Comparison of ENCODE assay signal across 9 mouse cellular contexts in genomic region chr15:83432231-83433031, GRCm38 (mm10). TPM values are rescaled to one million over a fixed set of nuclear protein-coding genes. Genes with fewer than 3 reads are reported as not detected.
DNase-seq lines count a peak whose midpoint lies in the region; ATAC-seq and TF ChIP-seq lines count a peak whose summit lies in the region.
"Had no signal": no experiment of that assay in that cellular context is flagged by ENCODE, and none has a peak within 500 bp of the region (broad histone marks: within the 10 kb centered on the region; RNA-seq: fewer than 3 reads in every experiment).

No protein-coding gene starts in this region.

- H3K4me2 ChIP-seq in forebrain, embryonic 11.5 days (ENCODE audit: low read depth, low read length, severe bottlenecking): no peak overlapping the region
- H3K4me2 ChIP-seq: midbrain, embryonic 12.5 days had no signal

- 12% methylated on average over 15 of the region's 15 CpGs for WGBS in macrophage (ENCODE audit: missing documents)
- WGBS in forebrain, embryonic 11.5 days: 74% methylated on average over 15 of the region's 15 CpGs

- H3K4me3 ChIP-seq in ES-E14 (ENCODE audit: insufficient read depth in 1 of 2, low read depth in 1 of 2, low read length in 2 of 2, poor library complexity in 1 of 2, severe bottlenecking in 1 of 2): peak overlapping the region; percentile 10 to 22; a peak in 3 of 4 replicates
- H3K4me3 ChIP-seq in macrophage (ENCODE audit: inconsistent target): peak overlapping the region; percentile 16; the same call in 1 of the 2 replicates
- H3K4me3 ChIP-seq in forebrain, embryonic 11.5 days (ENCODE audit: low read depth, low read length): no peak overlapping the region
- H3K4me3 ChIP-seq: midbrain, embryonic 12.5 days had no signal

- H3K79me2 ChIP-seq in macrophage (ENCODE audit: inconsistent target): peaks cover 93% of the 10 kb centered on the region

- peak overlapping the region; percentile 27; the same call in 1 of the 2 replicates for H3K27ac ChIP-seq in ES-E14 (ENCODE audit: insufficient read depth, low read depth, low read length, poor library complexity, severe bottlenecking)
- peak overlapping the region; percentile 90 for H3K27ac ChIP-seq in macrophage
- H3K27ac ChIP-seq in forebrain, embryonic 11.5 days (ENCODE audit: low read depth, low read length): no peak overlapping the region
- H3K27ac ChIP-seq: midbrain, embryonic 12.5 days had no signal

- H3K9ac ChIP-seq in ES-E14 (ENCODE audit: insufficient read depth, low read depth, low read length, poor library complexity, severe bottlenecking): 0 out of 2 replicates have a peak overlapping the region, but pooled peaks have one; percentile 14
- no peak overlapping the region for H3K9ac ChIP-seq in forebrain, embryonic 11.5 days (ENCODE audit: low read length)
- H3K9ac ChIP-seq: midbrain, embryonic 12.5 days had no signal

- H3K4me1 ChIP-seq in ES-E14 (ENCODE audit: control insufficient read depth in 2 of 2, insufficient read depth in 2 of 2, low read length in 2 of 2, poor library complexity in 1 of 2): peaks cover 4 to 11% of the 10 kb centered on the region in 2 experiments; a peak in 3 of 4 replicates
- H3K4me1 ChIP-seq in forebrain, embryonic 11.5 days (replicated peaks; ENCODE audit: control insufficient read depth, insufficient read depth, low read length): no peaks in the 10 kb centered on the region

- no peak for DNase-seq in ES-E14 (ENCODE audit: low read depth, low spot score)
- DNase-seq in adrenal gland, postnatal 36 days: peak; percentile 67 to 71
- peak; percentile 77 to 82 for DNase-seq in heart, adult 9 months (ENCODE audit: low spot score in 2 of 2)
- peak; percentile 60 for DNase-seq in kidney, postnatal 10 days
- no peak for DNase-seq in forebrain, embryonic 11.5 days (ENCODE audit: low spot score)
- DNase-seq in cerebellum, adult 9-11 months: no peak
- no peak for DNase-seq in cerebellum, adult 11 months

- H3K27me3 ChIP-seq in forebrain, embryonic 11.5 days (ENCODE audit: control insufficient read depth, insufficient read depth, low read length): no peaks in the 10 kb centered on the region
- H3K27me3 ChIP-seq: midbrain, embryonic 12.5 days had no signal

- in situ Hi-C loops in ES-E14 (cut with MboI; ENCODE audit: low sequenced_read_pairs in 2 of 2, unreplicated experiment in 2 of 2): no loop called here

- H3K36me3 ChIP-seq in ES-E14 (ENCODE audit: control insufficient read depth, insufficient read depth, low read length, poor library complexity, severe bottlenecking): no peaks in the 10 kb centered on the region
- no peaks in the 10 kb centered on the region for H3K36me3 ChIP-seq in macrophage (ENCODE audit: inconsistent target)
- no peaks in the 10 kb centered on the region for H3K36me3 ChIP-seq in forebrain, embryonic 11.5 days (ENCODE audit: control insufficient read depth, insufficient read depth, low read length)
- H3K36me3 ChIP-seq: midbrain, embryonic 12.5 days had no signal

- no peak for ATAC-seq in forebrain, embryonic 11.5 days (replicated peaks; ENCODE audit: low FRiP score)

- no peaks in the 10 kb centered on the region for H3K9me3 ChIP-seq in ES-E14 (ENCODE audit: control insufficient read depth, insufficient read depth, low read depth, low read length)
- no peaks in the 10 kb centered on the region for H3K9me3 ChIP-seq in forebrain, embryonic 11.5 days (ENCODE audit: control insufficient read depth, low read length)
- H3K9me3 ChIP-seq: midbrain, embryonic 12.5 days had no signal

TF ChIP-seq in ES-E14, 5 proteins besides CTCF, POLR2A, EP300 and RAD21:
- no peak for TF ChIP-seq ZC3H11A (IDR thresholded peaks at IDR 0.05; ENCODE audit: borderline replicate concordance, low read depth, low read length)
- no peak for TF ChIP-seq MAFK (IDR thresholded peaks at IDR 0.05; ENCODE audit: insufficient read depth, low read depth, low read length)
- no peak for TF ChIP-seq HCFC1 (IDR thresholded peaks at IDR 0.05; ENCODE audit: borderline replicate concordance, insufficient read depth, low read length)
- no peak for TF ChIP-seq ZNF384 (IDR thresholded peaks at IDR 0.05; ENCODE audit: low read depth, low read length)
- TF ChIP-seq CHD2 (IDR thresholded peaks at IDR 0.05; ENCODE audit: low read depth, low read length): no peak

RNA-seq across cellular contexts. Expression of gene Pacsin2, which starts 32.0 kb away (rescaled TPM):
- 43.8 and 67.7 TPM in 2 replicates for total RNA-seq in ES-E14 (2012; rRNA removed)
- 10 to 100 TPM; 85.6 to 94.3 TPM for total RNA-seq in adrenal gland, postnatal 36 days (2021)
- total RNA-seq in macrophage (2018; cell fraction: chromatin; rRNA removed): 100 to 1,000 TPM in 3 of 26 experiments, 10 to 100 TPM in 23; 41.6 to 120 (median 81.4) TPM
- 100 to 1,000 TPM in 1 of 26 experiments, 10 to 100 TPM in 25; 51.3 to 103 (median 81.1) TPM for total RNA-seq in macrophage (2018; cell fraction: cytosol; rRNA removed)
- total RNA-seq in macrophage (2018; cell fraction: nucleus; rRNA removed): 100 to 1,000 TPM in 2 of 26 experiments, 10 to 100 TPM in 24; 60.5 to 159 (median 76.3) TPM
- polyA plus RNA-seq in macrophage (2018): 58.4 to 158 TPM (median 89.0 TPM) in 3 replicates
- 48.2 and 50.5 TPM in 2 replicates for polyA plus RNA-seq in forebrain, embryonic 11.5 days (2014; fragmentation: Nextera tagmentation; extraction: Ambion mirVana)

Comparison
In these comparisons a context has a peak if more than half of its experiments do, and no peak if none do; other contexts are left out.
1. DNase-seq: peak in adrenal gland, postnatal 36 days (2 of 2), heart, adult 9 months (2 of 2) and kidney, postnatal 10 days (single experiment); none in ES-E14 (single experiment), forebrain, embryonic 11.5 days (single experiment), cerebellum, adult 9-11 months (single experiment) and cerebellum, adult 11 months (single experiment).